In genomic region chr6:87009692-87010328, GRCm38 (mm10) we compare ENCODE assay signal across 8 mouse cellular contexts. TPM values are rescaled to one million over a fixed set of nuclear protein-coding genes. Genes with fewer than 3 reads are reported as not detected.
DNase-seq lines count a peak whose midpoint lies in the region; ATAC-seq and TF ChIP-seq lines count a peak whose summit lies in the region.

No protein-coding gene starts in this region.

- H3K4me3 ChIP-seq in bone marrow, adult 2 months (replicated peaks; ENCODE audit: control insufficient read depth, low read depth, low read length), result peak overlapping the region; percentile 93
- peak overlapping the region; percentile 74 for H3K4me3 ChIP-seq in embryonic facial prominence, embryonic 15.5 days (replicated peaks)
- peak overlapping the region; percentile 86 for H3K4me3 ChIP-seq in limb, embryonic 14.5 days (replicated peaks; ENCODE audit: low read length)
- H3K4me3 ChIP-seq in midbrain, postnatal 0 days (ENCODE audit: low read depth, low read length), result peak overlapping the region; percentile 61

- no peaks in the 10 kb centered on the region for H3K27me3 ChIP-seq in embryonic facial prominence, embryonic 15.5 days
- H3K27me3 ChIP-seq in limb, embryonic 14.5 days (ENCODE audit: control insufficient read depth, insufficient read depth, low read length), result no peaks in the 10 kb centered on the region
- H3K27me3 ChIP-seq in midbrain, postnatal 0 days (ENCODE audit: insufficient read depth, low read length), result no peaks in the 10 kb centered on the region

- WGBS in bone marrow, adult 2 months, result 0% methylated on average over 36 of the region's 36 CpGs
- under 1% methylated on average over 36 of the region's 36 CpGs for WGBS in embryonic facial prominence, embryonic 15.5 days
- WGBS in limb, embryonic 14.5 days, result under 1% methylated on average over 36 of the region's 36 CpGs
- WGBS in midbrain, postnatal 0 days, result under 1% methylated on average over 36 of the region's 36 CpGs

- peaks cover 11% of the 10 kb centered on the region for H3K36me3 ChIP-seq in embryonic facial prominence, embryonic 15.5 days
- H3K36me3 ChIP-seq in limb, embryonic 14.5 days (ENCODE audit: control insufficient read depth, insufficient read depth, low read length), result peaks cover 12% of the 10 kb centered on the region
- peaks cover 6% of the 10 kb centered on the region; the same call in 1 of the 2 replicates for H3K36me3 ChIP-seq in midbrain, postnatal 0 days (ENCODE audit: insufficient read depth, low read length)

- TF ChIP-seq POLR2A in bone marrow, adult 2 months (IDR thresholded peaks at IDR 0.05; ENCODE audit: borderline replicate concordance, control insufficient read depth, low read depth, low read length), result peak; percentile 83
- peak; percentile 74; the same call in 1 of the 2 replicates for TF ChIP-seq POLR2A in limb, embryonic 14.5 days (IDR thresholded peaks at IDR 0.05; ENCODE audit: borderline replicate concordance, extremely low read depth, insufficient read depth, insufficient read length)

- peak overlapping the region; percentile 90 for H3K9ac ChIP-seq in embryonic facial prominence, embryonic 15.5 days
- peak overlapping the region; percentile 89 for H3K9ac ChIP-seq in limb, embryonic 14.5 days (ENCODE audit: low read depth, low read length, severe bottlenecking)
- peak overlapping the region; percentile 97 for H3K9ac ChIP-seq in midbrain, postnatal 0 days (replicated peaks; ENCODE audit: low read length, poor library complexity, severe bottlenecking)

- TF ChIP-seq CTCF in bone marrow, adult 2 months (IDR thresholded peaks at IDR 0.05; ENCODE audit: control insufficient read depth, insufficient read depth, low read length), result no peak
- TF ChIP-seq CTCF in midbrain, postnatal 0 days (IDR thresholded peaks at IDR 0.05), result no peak

- H3K27ac ChIP-seq in bone marrow, adult 2 months (ENCODE audit: control insufficient read depth, insufficient read depth, low read depth, low read length, poor library complexity), result peak overlapping the region; percentile 95
- peak overlapping the region; percentile 84 for H3K27ac ChIP-seq in embryonic facial prominence, embryonic 15.5 days (replicated peaks)
- peak overlapping the region; percentile 65; the same call in 1 of the 2 replicates for H3K27ac ChIP-seq in limb, embryonic 14.5 days (replicated peaks; ENCODE audit: low read depth, low read length)
- peak overlapping the region; percentile 79 for H3K27ac ChIP-seq in midbrain, postnatal 0 days (ENCODE audit: low read depth, low read length)

- peak; percentile 95 for ATAC-seq in embryonic facial prominence, embryonic 15.5 days (ENCODE audit: insufficient number of reproducible peaks, low FRiP score, low TSS enrichment, low read depth)
- peak; percentile 96 for ATAC-seq in limb, embryonic 14.5 days (ENCODE audit: low FRiP score, low read depth)
- ATAC-seq in midbrain, postnatal 0 days (ENCODE audit: low FRiP score), result peak; percentile 94

- no peaks in the 10 kb centered on the region for H3K9me3 ChIP-seq in embryonic facial prominence, embryonic 15.5 days (replicated peaks)
- no peaks in the 10 kb centered on the region for H3K9me3 ChIP-seq in limb, embryonic 14.5 days (ENCODE audit: control insufficient read depth, low read length)
- H3K9me3 ChIP-seq in midbrain, postnatal 0 days (ENCODE audit: low read length), result no peaks in the 10 kb centered on the region

- peaks cover 3% of the 10 kb centered on the region for H3K4me1 ChIP-seq in bone marrow, adult 2 months (ENCODE audit: control insufficient read depth, insufficient read depth, low read length)
- peaks cover 14% of the 10 kb centered on the region for H3K4me1 ChIP-seq in embryonic facial prominence, embryonic 15.5 days
- H3K4me1 ChIP-seq in limb, embryonic 14.5 days (ENCODE audit: control insufficient read depth, insufficient read depth, low read length), result 0 out of 2 replicates have a peak, but pooled peaks cover 8% of the 10 kb centered on the region
- peaks cover 4% of the 10 kb centered on the region; the same call in 1 of the 2 replicates for H3K4me1 ChIP-seq in midbrain, postnatal 0 days (ENCODE audit: insufficient read depth, low read length)

- peak overlapping the region; percentile 54 for H3K4me2 ChIP-seq in embryonic facial prominence, embryonic 15.5 days (replicated peaks)
- H3K4me2 ChIP-seq in limb, embryonic 14.5 days (replicated peaks; ENCODE audit: low read depth, low read length, severe bottlenecking), result peak overlapping the region; percentile 48
- H3K4me2 ChIP-seq in midbrain, postnatal 0 days (ENCODE audit: low read depth, low read length, poor library complexity, severe bottlenecking), result peak overlapping the region; percentile 66

- peak; percentile 96 for DNase-seq in 416B (ENCODE audit: low read depth)
- peak; percentile 95 for DNase-seq in heart, adult 8-10 months (ENCODE audit: low spot score)
- DNase-seq in kidney, adult 9 months, result peak; percentile 96
- DNase-seq in limb, embryonic 14.5 days (ENCODE audit: low spot score), result peak; percentile 96
- DNase-seq in midbrain, postnatal 0 days (ENCODE audit: low spot score), result peak; percentile 95
- DNase-seq in spleen, postnatal 14 days (ENCODE audit: low spot score in 2 of 2), result peak; percentile 91 to 94

RNA-seq across cellular contexts. Expression of gene Nfu1, which starts 0.8 kb away (rescaled TPM):
- polyA plus RNA-seq in bone marrow, adult 2 months (2011; ENCODE audit: insufficient read depth, insufficient read length, low replicate concordance, missing spikeins), result 25.4 and 65.4 TPM in 2 replicates
- polyA plus RNA-seq in embryonic facial prominence, embryonic 15.5 days (2015; fragmentation: Nextera tagmentation; extraction: Ambion mirVana), result 90.6 and 95.3 TPM in 2 replicates
- total RNA-seq in heart, adult 8-10 months (2022), result 10 to 100 TPM; 78.5 to 83.2 (median 80.7) TPM
- 136 and 141 TPM in 2 replicates for polyA plus RNA-seq in limb, embryonic 14.5 days (2012; rRNA removed)
- 94.1 and 104 TPM in 2 replicates for polyA plus RNA-seq in limb, embryonic 14.5 days (2014; fragmentation: Nextera tagmentation; extraction: Ambion mirVana)
- total RNA-seq in midbrain, postnatal 0 days (2014; rRNA removed), result 395 and 506 TPM in 2 replicates
- 163 and 175 TPM in 2 replicates for polyA plus RNA-seq in midbrain, postnatal 0 days (2015; fragmentation: Nextera tagmentation; extraction: Ambion mirVana)

RNA-seq across cellular contexts. Expression of gene Gfpt1, which starts 32.8 kb away (rescaled TPM):
- polyA plus RNA-seq in bone marrow, adult 2 months (2011; ENCODE audit: insufficient read depth, insufficient read length, low replicate concordance, missing spikeins), result 6.1 and 11.5 TPM in 2 replicates
- 19.0 and 20.4 TPM in 2 replicates for polyA plus RNA-seq in embryonic facial prominence, embryonic 15.5 days (2015; fragmentation: Nextera tagmentation; extraction: Ambion mirVana)
- 10 to 100 TPM; 16.0 to 21.4 (median 16.7) TPM for total RNA-seq in heart, adult 8-10 months (2022)
- 35.8 and 37.7 TPM in 2 replicates for polyA plus RNA-seq in limb, embryonic 14.5 days (2012; rRNA removed)
- 21.5 and 22.7 TPM in 2 replicates for polyA plus RNA-seq in limb, embryonic 14.5 days (2014; fragmentation: Nextera tagmentation; extraction: Ambion mirVana)
- 43.7 and 62.3 TPM in 2 replicates for total RNA-seq in midbrain, postnatal 0 days (2014; rRNA removed)
- polyA plus RNA-seq in midbrain, postnatal 0 days (2015; fragmentation: Nextera tagmentation; extraction: Ambion mirVana), result 19.3 and 21.4 TPM in 2 replicates

Comparison
In these comparisons a context has a peak if more than half of its experiments do, and no peak if none do; other contexts are left out.
1. Peak in every context shown above with its lines: DNase-seq, ATAC-seq, H3K4me3 ChIP-seq and H3K27ac ChIP-seq.